Mouse (Mus musculus): ENCODE measurements at regions not wholly inside any gene's neighbourhood (a gene's known extent, or its start where the extent isn't known, plus 50 kb on each side); places are given as distances from the start of the nearest gene placed in this dataset.

DNA sequence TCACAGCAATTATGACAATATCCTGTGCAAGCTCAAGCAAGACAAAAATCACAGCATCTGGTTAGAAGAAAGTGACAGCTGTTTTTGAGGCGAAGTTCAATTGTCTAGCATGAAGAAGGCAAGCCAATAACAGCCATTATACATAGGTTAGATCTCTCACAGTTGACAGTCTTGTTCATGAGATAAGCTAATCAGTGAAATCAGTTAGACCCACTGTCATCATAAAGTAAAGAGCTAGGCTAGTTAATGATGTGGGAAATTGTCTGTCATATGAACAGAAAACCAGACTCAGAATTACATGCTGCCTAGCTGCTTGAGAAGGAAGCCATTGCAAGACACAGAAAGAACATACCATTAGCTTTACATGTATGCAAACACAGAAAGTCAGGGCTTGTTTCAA lies 470.2 kb upstream of the 5930422O12Rik start:
- no peak for DNase-seq (ENCODE audit: low spot score in 2 of 2)

DNA sequence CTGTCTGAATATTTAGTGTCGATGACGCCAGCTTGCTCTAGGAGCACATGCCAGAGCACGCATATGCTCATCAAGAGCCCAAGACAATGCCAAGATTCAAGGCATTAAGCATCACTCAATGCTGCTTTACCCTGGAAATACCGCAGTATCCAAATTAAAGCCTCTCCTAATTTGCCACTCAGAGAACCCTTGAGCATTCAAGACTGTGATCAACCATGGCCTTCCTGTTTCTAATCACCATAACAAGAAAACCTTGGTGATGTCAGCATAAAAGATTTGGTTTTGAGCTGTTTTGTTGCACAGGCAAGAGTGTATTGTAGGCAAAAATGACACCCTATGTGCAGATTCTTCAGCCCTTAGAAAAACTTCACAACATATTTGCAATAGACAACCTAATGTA lies 469.7 kb upstream of the 5930422O12Rik start:
- no peak for DNase-seq (ENCODE audit: low spot score in 2 of 2)

- no peak for DNase-seq (ENCODE audit: low spot score in 2 of 2)
Measured at GRCm38 (mm10) chr8:32959326-32960064, 469.0 kb upstream of the 5930422O12Rik start.

DNA sequence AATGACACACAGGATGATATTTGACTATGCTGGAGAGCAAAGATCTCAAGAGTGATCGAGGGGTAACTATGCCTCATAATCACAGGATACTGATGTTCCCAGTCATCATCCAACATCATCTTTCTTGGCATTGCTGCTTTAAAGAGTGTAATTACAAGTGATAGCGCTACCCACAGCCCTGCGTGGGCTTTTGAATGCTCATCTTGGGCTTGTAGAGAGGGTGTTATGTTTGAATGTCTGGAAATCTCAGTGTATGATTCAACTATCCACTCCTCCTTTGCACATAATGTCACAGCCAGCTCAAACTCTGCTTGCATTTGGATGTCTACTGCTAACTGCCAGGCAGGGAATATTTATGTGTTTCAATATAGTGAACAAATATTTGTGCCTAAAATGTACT lies 438.3 kb upstream of the 5930422O12Rik start:
- peak; percentile 49 to 51 for DNase-seq (ENCODE audit: low spot score in 2 of 2)

DNA sequence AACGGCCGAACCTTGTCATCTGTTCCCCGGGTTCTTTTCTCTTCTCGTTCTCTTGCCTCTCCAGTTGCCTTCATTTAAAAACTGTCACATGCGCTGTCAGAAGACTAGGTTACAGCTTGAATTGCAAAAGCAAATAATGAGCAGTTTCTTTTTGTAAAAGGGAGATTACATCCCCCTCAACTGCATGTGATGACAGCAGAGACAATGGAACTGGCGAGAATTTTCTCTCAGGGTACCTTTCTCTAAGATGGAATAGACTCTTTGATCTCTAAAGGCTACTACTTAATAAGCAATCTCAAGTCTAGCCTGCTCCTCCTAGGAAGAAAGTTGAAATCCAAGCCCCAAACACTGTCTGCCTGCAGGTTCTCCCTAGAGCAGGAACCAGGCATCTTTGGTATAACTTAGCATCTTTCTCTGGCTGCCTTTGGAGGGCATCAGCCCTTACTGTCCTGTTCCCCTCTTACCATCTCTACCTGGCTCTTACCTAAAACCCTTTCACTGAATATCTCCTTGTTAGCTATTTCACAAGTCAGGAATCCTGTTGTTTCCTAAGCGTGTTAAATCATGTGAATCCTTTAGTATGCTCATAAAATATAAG lies 424.4 kb upstream of the 5930422O12Rik start:
- DNase-seq (ENCODE audit: low spot score in 2 of 2): no peak

- no peak for DNase-seq (ENCODE audit: low spot score in 2 of 2)
Measured at GRCm38 (mm10) chr8:33004570-33004969, 423.9 kb upstream of the 5930422O12Rik start.

DNA sequence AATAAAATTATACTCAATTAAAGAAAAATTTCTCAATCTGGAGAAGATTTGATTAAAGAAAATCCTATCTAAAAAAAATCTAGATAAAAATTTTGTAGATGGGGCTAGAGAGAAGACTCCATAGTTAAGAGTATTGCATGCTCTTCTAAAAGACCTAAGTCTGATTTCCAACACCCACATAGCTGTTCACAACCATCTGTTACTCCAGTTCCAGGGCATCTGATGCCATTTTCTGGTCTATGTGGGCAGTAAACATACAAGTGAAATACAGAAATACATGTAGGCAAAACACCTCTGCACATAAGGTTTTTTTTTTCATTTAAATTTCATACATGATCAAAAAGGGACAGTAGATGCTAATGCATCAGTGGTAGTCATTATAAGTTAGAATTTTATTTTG lies 418.4 kb upstream of the 5930422O12Rik start:
- DNase-seq (ENCODE audit: low spot score in 2 of 2): no peak

DNA sequence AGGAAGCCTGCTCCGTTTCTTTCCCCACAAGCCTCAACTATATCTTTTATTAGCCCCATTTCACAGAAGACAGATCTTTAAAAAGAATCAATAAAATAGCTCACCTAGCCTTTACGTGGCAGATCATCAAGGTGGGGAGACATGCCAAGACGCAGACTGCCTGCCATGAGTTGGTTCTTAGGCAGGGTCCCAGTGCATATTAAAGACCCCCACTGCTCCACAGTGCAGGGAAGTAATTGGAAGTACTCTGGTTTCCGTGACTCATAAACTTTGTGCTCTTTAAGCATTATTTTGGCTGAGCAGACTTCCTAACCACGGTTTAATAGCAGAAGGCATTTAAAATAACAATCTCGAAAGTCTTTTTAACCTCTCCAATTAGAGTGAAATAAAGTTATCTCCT lies 415.7 kb upstream of the 5930422O12Rik start:
- DNase-seq (ENCODE audit: low spot score in 2 of 2): no peak

- no peak for DNase-seq (ENCODE audit: low spot score in 2 of 2)
Measured at GRCm38 (mm10) chr8:33015861-33016260, 412.6 kb upstream of the 5930422O12Rik start.

- no peak for DNase-seq (ENCODE audit: low spot score in 2 of 2)
Measured at GRCm38 (mm10) chr8:33026973-33027372, 401.5 kb upstream of the 5930422O12Rik start.

GRCm38 (mm10) chr8:33029453-33029852 lies 399.1 kb upstream of the 5930422O12Rik start:
- no peak for DNase-seq (ENCODE audit: low spot score in 2 of 2)

GRCm38 (mm10) chr8:33052017-33052416 lies 376.5 kb upstream of the 5930422O12Rik start:
- no peak for DNase-seq (ENCODE audit: low spot score in 2 of 2)

DNA sequence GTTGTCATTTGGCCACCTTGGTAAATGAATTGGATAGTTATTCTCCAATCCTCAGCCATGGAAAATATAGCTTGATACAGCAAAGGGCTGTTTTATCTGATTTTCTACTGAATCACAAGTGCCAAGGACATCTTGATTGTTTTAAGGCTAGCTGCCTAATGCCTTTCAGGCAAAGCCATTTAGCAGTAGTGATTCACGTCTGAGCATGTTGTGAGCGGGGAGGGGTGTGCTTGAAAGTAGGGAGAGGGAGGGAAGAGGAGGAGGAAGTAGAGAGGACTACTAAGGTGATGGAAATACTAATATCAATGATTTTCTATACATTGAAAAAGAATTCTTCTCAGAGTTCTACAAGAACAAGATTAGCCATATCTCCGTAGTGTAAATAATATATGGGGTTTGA lies 362.9 kb upstream of the 5930422O12Rik start:
- DNase-seq (ENCODE audit: low spot score in 2 of 2): no peak

GRCm38 (mm10) chr8:33066168-33066567 lies 362.3 kb upstream of the 5930422O12Rik start:
- no peak for DNase-seq (ENCODE audit: low spot score in 2 of 2)

GRCm38 (mm10) chr8:33067453-33068039 lies 361.0 kb upstream of the 5930422O12Rik start:
- no peak for DNase-seq (ENCODE audit: low spot score in 2 of 2)

DNA sequence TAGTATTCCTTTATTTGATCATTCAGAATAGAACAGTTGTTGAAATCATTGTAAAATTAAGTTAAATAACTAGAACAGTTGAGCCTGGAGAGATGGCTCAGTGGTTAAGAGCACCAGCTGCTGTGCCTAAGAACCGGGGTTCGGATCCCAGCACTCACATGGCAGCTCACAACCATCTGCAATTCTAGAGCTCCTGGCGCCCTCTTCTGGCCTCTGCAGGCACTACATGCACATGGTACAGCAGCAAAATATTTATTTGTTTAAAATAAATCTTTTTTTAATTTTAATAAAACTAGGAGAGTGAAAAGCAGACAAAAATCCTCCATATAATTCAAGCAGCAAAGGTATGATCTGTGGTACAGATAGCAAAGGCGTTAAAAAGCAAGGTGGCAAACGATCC lies 360.0 kb upstream of the 5930422O12Rik start:
- no peak for DNase-seq (ENCODE audit: low spot score in 2 of 2)

- DNase-seq (ENCODE audit: low spot score in 2 of 2): no peak
Measured at GRCm38 (mm10) chr8:33075186-33075585, 353.3 kb upstream of the 5930422O12Rik start.

- DNase-seq (ENCODE audit: low spot score in 2 of 2): no peak
Measured at GRCm38 (mm10) chr8:33076253-33076652, 352.3 kb upstream of the 5930422O12Rik start.

DNA sequence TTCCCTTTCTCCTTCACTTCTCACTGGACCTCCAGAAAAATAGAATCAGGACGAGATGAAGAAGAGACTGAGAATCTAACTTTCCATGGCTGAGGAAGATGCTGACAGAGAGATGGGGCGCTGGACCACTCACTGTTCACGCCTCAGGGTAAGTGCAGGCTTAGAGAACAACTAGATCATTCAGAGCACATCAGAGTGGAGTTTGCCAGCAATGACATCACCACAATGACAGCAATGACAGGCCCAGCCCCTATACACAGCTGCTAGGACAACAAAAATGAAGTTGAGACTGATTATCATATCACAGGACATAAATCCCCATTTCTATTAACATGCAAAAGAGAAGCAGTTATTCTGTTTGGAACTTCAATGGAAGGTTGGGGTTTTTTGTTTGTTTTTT lies 350.4 kb upstream of the 5930422O12Rik start:
- no peak for DNase-seq (ENCODE audit: low spot score in 2 of 2)

- no peak for DNase-seq (ENCODE audit: low spot score in 2 of 2)
Measured at GRCm38 (mm10) chr8:33079867-33080585, 348.5 kb upstream of the 5930422O12Rik start.

GRCm38 (mm10) chr8:33081941-33082340 lies 346.6 kb upstream of the 5930422O12Rik start:
- DNase-seq (ENCODE audit: low spot score in 2 of 2): no peak

DNA sequence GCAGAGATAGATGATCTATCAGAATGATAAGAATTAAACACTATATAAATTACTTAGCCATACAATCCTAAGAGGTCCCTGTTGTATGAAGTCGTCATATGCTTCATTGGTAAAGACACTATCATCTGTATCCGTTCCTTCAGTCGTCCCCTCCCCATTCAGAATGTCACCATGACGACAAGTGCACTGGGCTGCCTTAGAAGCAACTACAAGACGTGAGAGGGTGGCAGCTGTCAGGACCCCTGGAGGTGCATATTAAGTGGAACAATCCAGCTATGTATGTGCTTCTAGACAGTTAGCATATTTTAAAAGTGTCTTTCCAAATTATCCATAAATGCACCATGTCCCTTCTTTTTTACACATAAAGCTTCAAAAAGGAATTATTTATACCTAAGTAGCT lies 343.0 kb upstream of the 5930422O12Rik start:
- no peak for DNase-seq (ENCODE audit: low spot score in 2 of 2)

DNA sequence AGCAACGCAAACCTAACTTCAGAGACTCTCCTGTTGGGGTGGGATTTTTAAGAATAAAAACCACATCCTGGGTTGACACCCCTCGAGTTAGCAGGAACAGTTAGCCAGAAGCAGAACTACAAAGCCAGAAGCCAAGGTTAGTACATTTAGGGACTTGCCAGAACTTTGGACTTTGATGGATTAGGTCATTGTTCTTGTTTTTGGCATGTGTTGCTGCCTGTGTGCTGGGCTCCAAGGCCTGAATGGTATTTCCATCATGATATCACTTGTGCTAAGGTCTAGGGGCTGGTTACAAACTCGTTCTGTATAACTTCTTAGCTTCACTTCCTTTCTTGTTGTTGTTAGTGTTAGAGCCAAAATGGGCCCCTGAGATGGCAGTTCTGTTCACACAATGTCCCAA lies 338.8 kb upstream of the 5930422O12Rik start:
- no peak for DNase-seq (ENCODE audit: low spot score in 2 of 2)
